Mouse (Mus musculus): ENCODE measurements around the gene Nos3. TPM values are rescaled to one million over a fixed set of nuclear protein-coding genes. Genes with fewer than 3 reads are reported as not detected.

Gene Nos3
- total and polyA plus RNA-seq, 3 experiments: 0.09 to 0.23 (median 0.22) TPM

DNA sequence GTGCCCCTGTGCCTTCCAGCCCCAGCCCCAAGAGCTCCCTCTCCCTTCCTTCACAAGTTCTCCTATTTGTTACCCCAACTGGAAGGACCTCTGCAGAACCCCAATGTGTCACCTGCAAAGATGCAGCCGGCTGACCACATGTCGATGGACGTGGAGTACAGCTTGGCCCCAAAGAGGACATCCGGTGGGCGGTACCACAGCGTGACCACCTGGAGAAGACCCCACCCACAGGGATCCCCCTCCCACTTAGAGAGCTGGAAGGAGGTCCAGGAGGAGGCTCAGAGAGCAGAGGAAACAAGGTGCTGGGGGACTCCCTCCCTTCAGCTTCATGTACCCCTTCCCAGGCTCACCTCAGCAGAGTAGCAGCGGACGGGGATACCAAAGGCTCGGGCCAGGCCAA is 55.8 kb downstream of the Nos3 start:
- Histone ChIP-seq H3K36me3 (replicated peaks) (peaks cover 53% of the 10 kb centered on the region), H3K4me3 (ENCODE audit: low read depth, low read length) (no peak overlapping the region), H3K27me3 (ENCODE audit: insufficient read depth, low read length) (peaks cover 4% of the 10 kb centered on the region), H3K4me1 (ENCODE audit: insufficient read depth, low read depth, low read length) (peaks cover 34% of the 10 kb centered on the region), H3K9me3 (replicated peaks) (no peaks in the 10 kb centered on the region)
- TF ChIP-seq CTCF (IDR thresholded peaks at IDR 0.05; ENCODE audit: low read depth, low read length): no peak
- no peak for TF ChIP-seq GATA1 (IDR thresholded peaks at IDR 0.05; ENCODE audit: borderline replicate concordance, low read length)
- TF ChIP-seq POLR2AphosphoS5 (IDR thresholded peaks at IDR 0.05; ENCODE audit: insufficient replicate concordance, low read depth, low read length): no peak
- TF ChIP-seq GATA2 (IDR thresholded peaks at IDR 0.05; ENCODE audit: borderline replicate concordance, low read depth, low read length): no peak
- no peak for TF ChIP-seq TAL1 (conservative IDR thresholded peaks at IDR 0.05; ENCODE audit: low read depth, low read length)
- ATAC-seq (ENCODE audit: extremely low read depth, insufficient number of reproducible peaks, low FRiP score, poor library complexity, severe bottlenecking): no peak
- DNase-seq (ENCODE audit: low spot score): no peak

DNA sequence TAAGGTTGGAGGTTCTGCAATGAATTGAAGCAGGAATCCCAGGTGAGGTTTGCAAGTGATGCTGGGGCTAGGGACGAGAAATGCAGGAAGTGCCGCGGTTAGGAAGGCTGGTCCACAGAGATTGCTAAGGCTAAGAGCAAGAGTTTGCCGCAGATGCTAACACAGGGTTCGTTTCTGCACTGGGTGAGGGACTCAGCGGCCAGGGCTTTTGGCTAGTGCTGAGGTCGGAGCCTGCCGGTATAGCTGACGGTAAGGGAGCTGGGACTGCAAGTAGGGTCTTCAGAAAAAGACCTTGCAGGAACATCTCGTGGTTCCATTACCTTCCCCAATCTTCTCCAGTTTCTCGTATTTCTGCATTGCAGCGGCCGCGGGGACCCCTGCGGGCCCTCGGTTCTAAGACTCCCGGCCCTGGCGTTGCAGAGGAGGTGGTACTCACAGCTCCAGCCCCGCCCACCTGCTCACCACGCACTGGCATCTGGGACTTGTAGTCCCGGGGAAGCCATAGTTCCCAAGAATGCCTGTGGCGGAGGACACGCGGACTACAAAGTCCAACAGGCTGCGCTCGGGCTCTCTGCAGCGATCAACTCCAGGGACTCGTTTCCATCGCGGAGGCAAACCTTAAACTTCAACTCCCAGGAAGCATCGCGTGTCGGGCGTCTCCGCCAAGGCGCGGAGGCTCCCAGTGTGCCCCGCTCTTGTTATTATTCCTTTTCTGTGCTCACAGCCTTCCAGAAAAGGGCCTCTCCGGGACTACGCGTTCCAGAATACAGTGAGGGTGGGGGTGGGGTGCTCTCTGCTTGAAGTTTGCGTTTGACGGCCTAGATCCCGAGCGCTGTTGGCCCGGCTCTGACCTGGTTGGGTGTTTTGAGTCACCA is 58.8 kb downstream of the Nos3 start, which contains the start of the genes Cdk5 and Slc4a2:
Gene Cdk5 (minus strand): TSS at position 402 of the 875 bp plus-strand sequence.
Gene Slc4a2 (plus strand): TSS at position 709 of the 875 bp plus-strand sequence.
- ATAC-seq (ENCODE audit: extremely low read depth, insufficient number of reproducible peaks, low FRiP score, poor library complexity, severe bottlenecking): peak; percentile 92
- peak within 1 kb of the TSS; percentile 74 for H3K4me3 ChIP-seq (ENCODE audit: low read depth, low read length)
- peaks cover 53% of the 10 kb centered on the region for H3K4me1 ChIP-seq (ENCODE audit: insufficient read depth, low read depth, low read length)

DNA sequence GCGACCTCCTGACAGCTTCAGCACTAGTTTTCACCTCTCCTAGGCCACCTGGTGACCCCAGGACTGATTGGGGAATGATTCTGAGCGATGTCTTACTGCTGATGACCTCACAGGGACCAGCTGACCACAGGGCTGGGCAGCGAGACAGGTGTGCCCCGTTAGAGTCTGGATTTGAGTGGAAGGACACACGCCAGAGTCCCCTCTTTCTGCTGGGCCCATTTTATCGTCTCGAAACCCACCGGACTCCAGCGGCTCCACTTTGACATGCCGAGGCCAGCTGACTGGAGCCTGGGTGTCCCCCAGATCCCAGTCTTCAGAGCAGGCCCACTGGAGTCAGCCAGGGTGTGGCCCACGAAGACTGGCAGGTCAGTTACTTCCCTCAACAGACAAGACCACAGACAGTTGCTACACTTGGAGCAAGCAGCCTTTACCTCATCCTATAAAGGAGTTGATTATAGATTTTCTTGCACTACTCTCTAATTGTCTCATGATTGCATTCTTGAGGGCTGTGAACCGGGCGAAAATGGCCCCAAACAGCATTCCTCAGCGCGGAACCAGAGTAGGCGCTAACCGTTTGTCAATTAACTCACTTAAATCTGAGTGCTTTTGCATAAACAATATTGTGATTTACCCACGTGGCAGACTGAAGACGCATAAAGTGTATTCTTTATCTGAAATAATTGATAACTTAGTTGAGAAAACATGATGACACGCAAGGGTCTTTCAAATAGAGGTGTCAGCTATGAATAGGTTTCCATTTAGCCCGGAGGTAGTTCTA is 59.6 kb downstream of the Nos3 start:
- Histone ChIP-seq H3K36me3 (replicated peaks) (peaks cover 49% of the 10 kb centered on the region), H3K9me3 (replicated peaks) (no peaks in the 10 kb centered on the region), H3K4me1 (ENCODE audit: insufficient read depth, low read depth, low read length) (peaks cover 58% of the 10 kb centered on the region), H3K27me3 (ENCODE audit: insufficient read depth, low read length) (no peaks in the 10 kb centered on the region), H3K4me3 (ENCODE audit: low read depth, low read length) (peak overlapping the region; percentile 74)
- ATAC-seq (ENCODE audit: extremely low read depth, insufficient number of reproducible peaks, low FRiP score, poor library complexity, severe bottlenecking): no peak
- TF ChIP-seq TAL1 (conservative IDR thresholded peaks at IDR 0.05; ENCODE audit: low read depth, low read length): no peak
- no peak for TF ChIP-seq CTCF (IDR thresholded peaks at IDR 0.05; ENCODE audit: low read depth, low read length)
- TF ChIP-seq POLR2AphosphoS5 (IDR thresholded peaks at IDR 0.05; ENCODE audit: insufficient replicate concordance, low read depth, low read length): no peak
- TF ChIP-seq GATA2 (IDR thresholded peaks at IDR 0.05; ENCODE audit: borderline replicate concordance, low read depth, low read length): no peak
- no peak for TF ChIP-seq GATA1 (IDR thresholded peaks at IDR 0.05; ENCODE audit: borderline replicate concordance, low read length)
- DNase-seq (ENCODE audit: low spot score): peak; percentile 34

More for the DNA sequence above, 58.8 kb downstream of the Nos3 start, which contains the start of the genes Cdk5 and Slc4a2:
- no peak for TF ChIP-seq CTCF (IDR thresholded peaks at IDR 0.05; ENCODE audit: low read depth, low read length)
- TF ChIP-seq GATA2 (IDR thresholded peaks at IDR 0.05; ENCODE audit: borderline replicate concordance, low read depth, low read length): no peak
- no peak for TF ChIP-seq TAL1 (conservative IDR thresholded peaks at IDR 0.05; ENCODE audit: low read depth, low read length)
- no peak for TF ChIP-seq POLR2AphosphoS5 (IDR thresholded peaks at IDR 0.05; ENCODE audit: insufficient replicate concordance, low read depth, low read length)
- no peak for TF ChIP-seq GATA1 (IDR thresholded peaks at IDR 0.05; ENCODE audit: borderline replicate concordance, low read length)
- peak; percentile 86 for DNase-seq (ENCODE audit: low spot score)
- H3K27me3 ChIP-seq (ENCODE audit: insufficient read depth, low read length): no peaks in the 10 kb centered on the region
- H3K9me3 ChIP-seq (replicated peaks): no peaks in the 10 kb centered on the region
- peaks cover 49% of the 10 kb centered on the region for H3K36me3 ChIP-seq (replicated peaks)

DNA sequence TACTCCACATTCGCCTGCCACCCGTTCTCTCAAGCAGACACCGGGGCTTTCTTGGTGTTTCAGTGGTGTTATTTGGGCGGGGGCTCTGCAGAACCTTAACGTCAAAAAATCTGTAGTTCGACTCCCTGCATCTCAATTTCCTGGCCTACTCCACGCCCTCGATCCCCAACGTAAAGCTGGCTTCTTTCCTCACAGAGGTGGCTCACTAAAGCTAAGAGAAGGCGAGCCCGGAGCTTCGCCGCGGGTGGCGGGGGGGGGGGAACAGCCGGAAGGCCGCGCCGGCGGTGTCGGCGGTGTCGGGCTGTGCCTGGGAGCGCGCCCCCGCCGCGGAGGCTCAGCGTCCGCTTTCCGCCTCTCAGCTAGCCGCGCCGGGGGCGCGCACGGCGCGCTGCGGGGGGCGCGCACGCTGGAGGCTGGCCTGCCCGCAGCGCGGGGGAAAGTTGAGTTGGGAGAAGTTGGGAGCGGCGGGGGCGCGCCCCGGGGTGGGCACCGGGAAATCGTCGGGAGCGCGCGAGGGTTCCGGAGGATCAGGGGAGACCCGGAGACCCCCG is 60.3 kb downstream of the Nos3 start:
- peaks cover 49% of the 10 kb centered on the region for H3K36me3 ChIP-seq (replicated peaks)
- H3K9me3 ChIP-seq (replicated peaks): no peaks in the 10 kb centered on the region
- no peak for TF ChIP-seq GATA2 (IDR thresholded peaks at IDR 0.05; ENCODE audit: borderline replicate concordance, low read depth, low read length)
- peak overlapping the region; percentile 74 for H3K4me3 ChIP-seq (ENCODE audit: low read depth, low read length)
- no peaks in the 10 kb centered on the region for H3K27me3 ChIP-seq (ENCODE audit: insufficient read depth, low read length)
- DNase-seq (ENCODE audit: low spot score) (peak; percentile 92), ATAC-seq (ENCODE audit: extremely low read depth, insufficient number of reproducible peaks, low FRiP score, poor library complexity, severe bottlenecking) (no peak)
- H3K4me1 ChIP-seq (ENCODE audit: insufficient read depth, low read depth, low read length): peaks cover 58% of the 10 kb centered on the region

DNA sequence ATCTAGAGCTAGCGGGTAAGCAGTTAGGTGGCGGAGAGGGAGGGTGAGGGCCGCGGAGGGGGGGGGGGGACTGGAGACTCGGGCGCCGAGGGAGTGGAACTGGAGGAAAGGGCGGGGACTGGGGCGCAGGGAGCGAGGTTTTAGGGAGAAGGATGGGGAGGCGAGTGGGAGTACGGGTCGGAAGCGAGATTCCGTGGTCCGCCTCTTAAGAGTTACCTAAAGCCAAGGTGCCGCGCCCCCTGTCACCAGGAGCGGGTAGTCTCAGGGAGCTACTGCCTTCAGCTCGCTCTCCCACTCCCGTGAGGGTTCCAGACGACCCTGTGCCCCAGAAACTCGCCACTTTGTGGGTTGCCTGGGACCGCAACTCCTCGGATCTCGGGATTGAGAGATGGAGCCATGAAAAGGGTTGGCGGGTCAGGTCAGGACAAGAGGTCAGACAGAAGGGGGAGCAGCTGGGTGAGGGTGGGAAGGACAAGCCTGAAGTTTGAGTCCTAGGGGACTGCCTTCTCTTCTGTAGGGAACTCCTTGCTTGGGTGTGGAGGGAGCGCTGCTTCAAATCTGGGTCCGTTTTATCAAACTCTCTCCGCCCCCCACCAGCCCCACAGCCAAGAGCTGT is 60.9 kb downstream of the Nos3 start:
- H3K4me1 ChIP-seq (ENCODE audit: insufficient read depth, low read depth, low read length): peaks cover 58% of the 10 kb centered on the region

More for the DNA sequence above, 60.9 kb downstream of the Nos3 start:
- DNase-seq (ENCODE audit: low spot score): peak; percentile 52
- Histone ChIP-seq H3K27me3 (ENCODE audit: insufficient read depth, low read length) (no peaks in the 10 kb centered on the region), H3K9me3 (replicated peaks) (no peaks in the 10 kb centered on the region), H3K4me3 (ENCODE audit: low read depth, low read length) (peak overlapping the region; percentile 74), H3K36me3 (replicated peaks) (peaks cover 49% of the 10 kb centered on the region)
- no peak for ATAC-seq (ENCODE audit: extremely low read depth, insufficient number of reproducible peaks, low FRiP score, poor library complexity, severe bottlenecking)
- TF ChIP-seq TAL1 (conservative IDR thresholded peaks at IDR 0.05; ENCODE audit: low read depth, low read length) (no peak), POLR2AphosphoS5 (IDR thresholded peaks at IDR 0.05; ENCODE audit: insufficient replicate concordance, low read depth, low read length) (no peak), GATA2 (IDR thresholded peaks at IDR 0.05; ENCODE audit: borderline replicate concordance, low read depth, low read length) (no peak), CTCF (IDR thresholded peaks at IDR 0.05; ENCODE audit: low read depth, low read length) (no peak), GATA1 (IDR thresholded peaks at IDR 0.05; ENCODE audit: borderline replicate concordance, low read length) (no peak)
